Mouse (Mus musculus) liver, adult 2 months (tissue): ENCODE measurements at regions not wholly inside any gene's neighbourhood (a gene's known extent, or its start where the extent isn't known, plus 50 kb on each side); places are given as distances from the start of the nearest gene placed in this dataset.

Source experiments
- CTCF ChIP-seq: fragments of 200-500 bp; IDR thresholded peaks from 2 replicates; pipeline ENCODE4 v1.5.1; 2011; ENCODE audit warnings: low read depth, low read length, control low read depth
- POLR2A ChIP-seq: fragments of 200-500 bp; IDR thresholded peaks from 2 replicates; pipeline ENCODE4 v1.6.1; 2011; ENCODE audit warnings: low read length, control low read depth; ENCODE audit not compliant: insufficient read depth; ENCODE audit errors: extremely low read depth

DNA sequence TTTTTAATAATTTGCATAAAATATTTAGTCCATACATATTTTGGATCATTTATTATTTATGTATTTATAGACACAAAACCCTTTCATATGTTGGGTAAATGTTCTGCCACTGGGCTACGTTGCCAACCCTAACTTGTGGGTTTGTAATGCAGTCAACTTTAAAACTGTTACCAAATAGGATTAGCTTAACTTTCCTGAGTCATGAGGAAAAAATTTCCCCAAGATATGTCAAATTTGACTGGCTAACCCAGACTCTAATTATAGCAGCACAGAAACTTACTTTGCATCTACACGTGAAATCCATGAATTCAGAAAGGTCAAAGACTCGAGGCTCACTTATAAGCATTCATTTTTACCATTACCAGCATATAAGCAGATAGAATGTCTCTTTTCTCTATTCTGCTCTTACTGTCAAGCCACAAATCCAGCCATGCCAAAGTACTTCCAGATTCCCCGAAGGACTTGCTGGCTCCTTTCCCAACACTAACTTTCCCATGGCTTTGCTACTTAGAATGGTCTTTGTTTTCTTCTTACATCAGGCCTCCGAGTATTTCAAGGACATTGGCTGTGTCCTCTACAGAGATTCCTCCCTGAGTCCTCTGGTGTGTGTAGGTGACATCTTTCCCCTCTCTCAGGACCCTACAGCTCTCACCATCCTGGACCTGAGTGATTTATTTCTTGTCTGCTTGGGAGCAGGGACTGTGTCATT is 328.2 kb upstream of the Ube2e3 start:
- TF ChIP-seq CTCF (no peak), POLR2A (no peak)
